Mouse (Mus musculus) heart, postnatal 0 days (tissue): Measurements from ENCODE around the gene Wdr19. TPM values are rescaled to one million over a fixed set of nuclear protein-coding genes. Genes with fewer than 3 reads are reported as not detected.

Experiments
- ATAC-seq: fragments of 200-750 bp; cut with Nextera tagmentation; 2 replicates; pipeline ENCODE4 v1.8.0; 2017; ENCODE audit warnings: low read depth, moderate number of reproducible peaks, moderate library complexity; ENCODE audit not compliant: insufficient read depth
- DNase-seq: peaks from one replicate; pipeline ENCODE4 v3.0.0-alpha.2; 2016; ENCODE audit warnings: low spot score
- H3K27ac ChIP-seq: fragments of 300-500 bp; sonication (generic); 2 replicates; pipeline ENCODE4 v1.5.1; 2014; ENCODE audit warnings: low read depth, mild to moderate bottlenecking
- H3K27me3 ChIP-seq: fragments of 300-500 bp; sonication (generic); 2 replicates; pipeline ENCODE4 v1.6.1; 2014; ENCODE audit warnings: low read length, mixed read lengths; ENCODE audit not compliant: control insufficient read depth, insufficient read depth
- H3K36me3 ChIP-seq: fragments of 300-500 bp; sonication (generic); replicated peaks from 2 replicates; pipeline ENCODE4 v1.6.1; 2014; ENCODE audit warnings: low read length, mixed read lengths; ENCODE audit not compliant: control insufficient read depth, insufficient read depth
- H3K4me1 ChIP-seq: fragments of 300-500 bp; sonication (generic); 2 replicates; pipeline ENCODE4 v1.6.1; 2014; ENCODE audit warnings: antibody characterized with exemption; ENCODE audit not compliant: control insufficient read depth, insufficient read depth
- H3K4me2 ChIP-seq: fragments of 300-500 bp; sonication (generic); 2 replicates; pipeline ENCODE4 v1.6.1; 2014; ENCODE audit warnings: low read depth, mild to moderate bottlenecking, low read length, moderate library complexity
- H3K4me3 ChIP-seq: fragments of 300-500 bp; sonication (generic); 2 replicates; pipeline ENCODE4 v1.5.1; 2014; ENCODE audit warnings: low read depth, low read length
- H3K9ac ChIP-seq: fragments of 300-500 bp; sonication (generic); replicated peaks from 2 replicates; pipeline ENCODE4 v1.6.1; 2014; ENCODE audit warnings: low read depth, low read length, mixed read lengths
- H3K9me3 ChIP-seq: fragments of 300-500 bp; sonication (generic); replicated peaks from 2 replicates; pipeline ENCODE4 v1.6.1; 2016; ENCODE audit warnings: low read length; ENCODE audit not compliant: control insufficient read depth
- CTCF ChIP-seq: IDR thresholded peaks from 2 replicates; pipeline ENCODE4 v1.5.1; 2016; ENCODE audit warnings: antibody characterized with exemption, control low read depth, low read depth
- EP300 ChIP-seq: IDR thresholded peaks from 2 replicates; pipeline ENCODE4 v1.6.1; 2016; ENCODE audit warnings: antibody characterized with exemption, low read depth
- WGBS: fragments of 180-500 bp; shearing (Covaris S2); extraction: QIAGEN DNeasy Blood & Tissue Kit; methylation state at CpG from one replicate; pipeline ENCODE4 v1.1.7; 2014; 5-methylcytosine and 5-hydroxymethylcytosine counted together
- polyA plus RNA-seq: library from polyadenylated mRNA; unstranded; fragments of >200 nt; fragmentation: Nextera tagmentation; extraction: Ambion mirVana; gene quantifications from 2 replicates; pipeline ENCODE4 v1.2.1, GENCODE M21; 2015
- total RNA-seq: library from RNA; depleted of rRNA; stranded (reverse); fragments of >200 nt; gene quantifications from 2 replicates; pipeline ENCODE4 v1.2.3, GENCODE M21; 2014; ENCODE audit warnings: low replicate concordance

Wdr19 gene
- total and polyA plus RNA-seq, 2 experiments from 2014 or later = 2.3 to 3.9 TPM

DNA sequence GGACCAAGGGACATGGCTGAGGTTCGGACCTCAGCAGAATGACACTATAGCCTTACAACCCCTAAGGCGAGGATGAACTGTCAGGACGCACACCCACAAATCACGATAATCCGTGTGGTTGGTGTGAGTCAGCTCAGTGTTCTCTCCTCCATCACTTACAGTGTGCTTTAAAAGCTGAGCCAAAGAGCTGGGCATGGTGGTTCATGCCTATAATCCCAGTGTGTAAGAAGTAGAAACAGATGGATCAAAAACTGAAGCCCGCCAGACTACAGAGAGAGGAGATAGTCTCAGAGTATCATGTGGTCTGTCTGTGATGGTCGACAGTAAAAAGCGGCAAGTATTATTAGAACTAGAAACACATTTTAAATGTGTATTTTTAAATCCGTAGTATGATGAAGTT is 21.0 kb upstream of the Wdr19 start:
- no peak for ATAC-seq
- no peaks in the 10 kb centered on the region for H3K27me3 ChIP-seq
- peaks cover 24% of the 10 kb centered on the region for H3K4me1 ChIP-seq
- H3K4me2 ChIP-seq = no peak overlapping the region
- H3K27ac ChIP-seq = no peak overlapping the region
- H3K36me3 ChIP-seq = no peaks in the 10 kb centered on the region
- DNase-seq = no peak
- H3K9me3 ChIP-seq = no peaks in the 10 kb centered on the region
- WGBS = 91% methylated on average over 9 of the region's 9 CpGs
- H3K9ac ChIP-seq = no peak overlapping the region
- TF ChIP-seq EP300 (no peak), CTCF (no peak)
- H3K4me3 ChIP-seq = no peak overlapping the region

DNA sequence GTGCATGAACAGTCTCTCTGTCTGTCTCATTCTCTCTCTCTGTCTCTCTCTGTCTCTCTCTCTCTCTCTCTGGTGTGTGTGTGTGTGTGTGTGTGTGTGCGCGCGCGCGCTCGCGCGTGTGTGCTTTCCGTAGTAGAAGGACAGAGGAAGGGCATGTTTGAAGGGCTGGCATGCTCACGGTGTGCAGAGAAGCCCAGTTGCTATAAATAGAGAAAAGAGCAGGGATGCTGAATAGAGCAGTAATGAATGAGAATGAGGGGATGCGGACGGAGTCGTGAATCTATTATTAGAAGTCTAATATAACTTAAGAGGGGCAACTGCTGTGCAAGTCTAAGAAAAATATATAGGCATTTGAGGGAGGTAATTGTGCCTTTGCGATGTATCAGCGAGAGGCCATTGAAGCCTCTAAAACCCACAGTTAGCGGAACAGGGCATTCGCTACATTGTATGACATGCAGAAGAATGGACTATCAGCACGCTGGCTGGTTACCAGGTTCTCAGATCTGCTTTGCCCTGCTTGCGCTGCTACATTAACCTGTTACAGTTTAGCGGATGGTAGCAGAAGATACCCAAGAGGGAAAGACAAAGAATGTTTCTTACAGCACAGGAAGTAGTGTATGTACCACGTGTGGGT is 18.2 kb upstream of the Wdr19 start:
- ATAC-seq = peak; percentile 87
- H3K4me3 ChIP-seq = peak overlapping the region; percentile 14; the same call in 1 of the 2 replicates

DNA sequence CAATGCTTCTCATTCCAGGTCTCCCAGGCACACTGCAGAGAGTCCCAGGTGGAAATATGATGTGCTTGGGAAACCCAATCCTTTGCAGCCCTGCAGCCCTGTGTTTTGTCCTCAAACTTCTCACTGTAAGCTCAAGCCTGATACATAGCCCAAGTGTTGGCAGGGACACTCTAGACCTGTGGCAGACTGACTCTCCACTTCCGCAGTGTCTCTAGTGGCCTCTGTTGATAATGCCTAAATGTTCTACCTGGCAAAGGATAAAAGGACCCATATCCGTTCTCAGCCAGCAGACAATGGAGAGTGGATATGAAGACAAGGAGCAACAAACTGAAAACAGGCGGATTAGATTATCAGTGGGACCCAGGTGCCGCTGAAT is 17.7 kb upstream of the Wdr19 start:
- peaks cover 18% of the 10 kb centered on the region for H3K4me1 ChIP-seq
- ATAC-seq = peak; percentile 55
- DNase-seq = peak; percentile 45
- H3K4me2 ChIP-seq = peak overlapping the region; percentile 51
- H3K27ac ChIP-seq = peak overlapping the region; percentile 78
- TF ChIP-seq CTCF (peak; percentile 28; the same call in 1 of the 2 replicates), EP300 (no peak)
- no peak overlapping the region for H3K9ac ChIP-seq
- H3K27me3 ChIP-seq = no peaks in the 10 kb centered on the region
- WGBS = 37% methylated on average over 4 of the region's 4 CpGs
- H3K9me3 ChIP-seq = no peaks in the 10 kb centered on the region
- H3K36me3 ChIP-seq = no peaks in the 10 kb centered on the region
- H3K4me3 ChIP-seq = no peak overlapping the region

More for the DNA sequence above, 18.2 kb upstream of the Wdr19 start:
- peak; percentile 82 for DNase-seq
- no peak overlapping the region for H3K9ac ChIP-seq
- TF ChIP-seq CTCF (no peak), EP300 (no peak)
- WGBS = 42% methylated on average over 21 of the region's 21 CpGs
- H3K36me3 ChIP-seq = no peaks in the 10 kb centered on the region
- no peaks in the 10 kb centered on the region for H3K27me3 ChIP-seq
- peak overlapping the region; percentile 51 for H3K4me2 ChIP-seq
- no peaks in the 10 kb centered on the region for H3K9me3 ChIP-seq
- H3K4me1 ChIP-seq = peaks cover 18% of the 10 kb centered on the region
- peak overlapping the region; percentile 78 for H3K27ac ChIP-seq

- Histone ChIP-seq H3K4me1 (peaks cover 13% of the 10 kb centered on the region), H3K9me3 (no peaks in the 10 kb centered on the region), H3K4me2 (no peak overlapping the region), H3K36me3 (no peaks in the 10 kb centered on the region), H3K4me3 (no peak overlapping the region), H3K27ac (no peak overlapping the region), H3K27me3 (no peaks in the 10 kb centered on the region), H3K9ac (no peak overlapping the region)
- DNase-seq (no peak), ATAC-seq (no peak)
- no peak for TF ChIP-seq CTCF
- whole genome bisulfite sequencing = 81% methylated on average over 1 of the region's 1 CpGs
Measured at GRCm38 (mm10) chr5:65182268-65182667, 17.2 kb upstream of the Wdr19 start.

DNA sequence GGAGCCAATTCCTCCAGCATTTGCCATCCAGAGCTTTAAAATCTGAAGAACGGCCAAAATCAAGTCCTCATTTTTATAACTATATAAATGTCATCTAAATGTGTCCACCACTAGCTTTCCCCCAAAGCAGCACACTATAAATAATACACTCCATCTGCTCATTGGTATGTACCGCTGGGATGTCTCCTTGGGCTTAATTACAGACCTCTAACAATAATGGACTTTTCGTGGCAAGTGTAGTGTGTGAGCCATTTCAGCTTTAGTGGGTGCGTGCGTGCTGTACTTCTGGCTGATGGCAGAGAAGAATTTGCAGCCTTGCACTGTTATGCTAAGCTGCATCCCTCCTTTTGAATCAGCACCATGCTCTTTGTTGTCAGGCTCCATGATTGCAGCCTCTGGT is 7.9 kb upstream of the Wdr19 start:
- no peak for DNase-seq
- no peak for TF ChIP-seq CTCF
- no peak for TF ChIP-seq EP300
- Histone ChIP-seq H3K4me3 (no peak overlapping the region), H3K36me3 (no peaks in the 10 kb centered on the region), H3K4me2 (no peak overlapping the region), H3K4me1 (no peaks in the 10 kb centered on the region), H3K9me3 (0 out of 2 replicates have a peak, but pooled peaks cover 9% of the 10 kb centered on the region), H3K9ac (no peak overlapping the region), H3K27ac (no peak overlapping the region), H3K27me3 (no peaks in the 10 kb centered on the region)
- 87% methylated on average over 5 of the region's 5 CpGs for WGBS
- no peak for ATAC-seq

DNA sequence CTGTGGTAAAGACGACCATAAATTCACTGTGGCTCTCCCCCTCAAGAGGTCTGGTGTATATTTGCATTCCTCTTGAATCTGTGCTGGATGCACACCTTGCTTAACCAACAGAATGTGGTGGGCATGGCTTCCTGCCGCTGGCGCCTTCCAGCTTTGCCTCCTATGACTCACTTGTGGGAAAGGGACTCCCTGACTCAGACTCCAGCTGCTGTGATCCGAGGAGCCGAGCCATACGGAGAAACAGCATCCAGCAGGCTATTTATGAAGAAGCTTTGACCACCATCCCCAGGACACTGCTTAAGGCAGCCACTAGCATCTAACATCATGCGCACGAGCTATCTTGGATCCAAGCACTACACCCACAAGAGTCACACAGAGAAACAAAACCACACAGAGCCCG is 5.1 kb upstream of the Wdr19 start:
- no peaks in the 10 kb centered on the region for H3K27me3 ChIP-seq
- H3K36me3 ChIP-seq = no peaks in the 10 kb centered on the region
- no peak for DNase-seq
- no peak overlapping the region for H3K4me2 ChIP-seq
- 85% methylated on average over 9 of the region's 9 CpGs for WGBS
- TF ChIP-seq CTCF = no peak
- no peak for TF ChIP-seq EP300
- no peak overlapping the region for H3K27ac ChIP-seq
- no peaks in the 10 kb centered on the region for H3K4me1 ChIP-seq
- ATAC-seq = no peak
- no peak overlapping the region for H3K4me3 ChIP-seq
- 0 out of 2 replicates have a peak, but pooled peaks cover 9% of the 10 kb centered on the region for H3K9me3 ChIP-seq
- no peak overlapping the region for H3K9ac ChIP-seq
